ENCODE assay signal across 11 mouse cellular contexts in genomic region chr1:66552396-66552966, GRCm38 (mm10).
DNase-seq lines count a peak whose midpoint lies in the region; ATAC-seq and TF ChIP-seq lines count a peak whose summit lies in the region.
"Had no signal": no experiment of that assay in that cellular context is flagged by ENCODE, and none has a peak within 500 bp of the region (broad histone marks: within the 10 kb centered on the region; RNA-seq: fewer than 3 reads in every experiment).

No protein-coding gene starts in this region.

- WGBS in thymus, adult 2 months = 27% methylated on average over 5 of the region's 5 CpGs
- WGBS in midbrain, postnatal 0 days = 70% methylated on average over 5 of the region's 5 CpGs

- H3K9me3 ChIP-seq in midbrain, postnatal 0 days (ENCODE audit: low read length) = no peaks in the 10 kb centered on the region
- H3K9me3 ChIP-seq: megakaryocyte, embryonic 14.5 days had no signal

- no peak overlapping the region for H3K4me2 ChIP-seq in midbrain, postnatal 0 days (ENCODE audit: low read depth, low read length, poor library complexity, severe bottlenecking)

- peak; percentile 9 for DNase-seq in thymus, postnatal 25 days
- DNase-seq in thymus, adult 2 months = no peak
- DNase-seq in layer of hippocampus, adult 18-20 months (ENCODE audit: low spot score in 2 of 2) = peak; percentile 81 to 86
- no peak for DNase-seq in lung, postnatal 10 days
- DNase-seq in midbrain, postnatal 0 days (ENCODE audit: low spot score) = no peak
- DNase-seq: gastrocnemius, adult 2 months had no signal

- H3K36me3 ChIP-seq in thymus, adult 2 months (ENCODE audit: control insufficient read depth, insufficient read depth, low read length) = no peaks in the 10 kb centered on the region
- H3K36me3 ChIP-seq in midbrain, postnatal 0 days (ENCODE audit: insufficient read depth, low read length) = peaks cover 14% of the 10 kb centered on the region

- peak; percentile 59; the same call in 1 of the 2 replicates for ATAC-seq in megakaryocyte, adult 5-6 weeks (ENCODE audit: poor library complexity, severe bottlenecking)
- no peak for ATAC-seq in cerebellum, adult (ENCODE audit: insufficient number of reproducible peaks, low FRiP score, low TSS enrichment)
- ATAC-seq in midbrain, postnatal 0 days (ENCODE audit: low FRiP score) = no peak
- ATAC-seq: hindbrain, embryonic 16.5 days had no signal

- H3K9ac ChIP-seq in midbrain, postnatal 0 days (replicated peaks; ENCODE audit: low read length, poor library complexity, severe bottlenecking) = no peak overlapping the region

- H3K27ac ChIP-seq in thymus, adult 2 months (ENCODE audit: control insufficient read depth, insufficient read depth, low read length) = no peak overlapping the region; the same call in 1 of the 2 replicates
- H3K27ac ChIP-seq in midbrain, postnatal 0 days (ENCODE audit: low read depth, low read length) = no peak overlapping the region
- H3K27ac ChIP-seq: gastrocnemius, adult 2 months; stomach, postnatal 0 days had no signal

- H3K27me3 ChIP-seq in thymus, adult 2 months (ENCODE audit: control insufficient read depth, insufficient read depth, low read length) = no peaks in the 10 kb centered on the region
- H3K27me3 ChIP-seq in midbrain, postnatal 0 days (ENCODE audit: insufficient read depth, low read length) = no peaks in the 10 kb centered on the region
- H3K27me3 ChIP-seq: megakaryocyte, embryonic 14.5 days had no signal

- H3K4me3 ChIP-seq in thymus, adult 2 months (ENCODE audit: control insufficient read depth, insufficient read depth, low read length) = no peak overlapping the region
- no peak overlapping the region for H3K4me3 ChIP-seq in midbrain, postnatal 0 days (ENCODE audit: low read depth, low read length)
- H3K4me3 ChIP-seq: gastrocnemius, adult 2 months; megakaryocyte, embryonic 14.5 days had no signal

- H3K4me1 ChIP-seq in thymus, adult 2 months (replicated peaks; ENCODE audit: control insufficient read depth, insufficient read depth, low read length) = no peaks in the 10 kb centered on the region; the same call in 1 of the 2 replicates
- no peaks in the 10 kb centered on the region for H3K4me1 ChIP-seq in midbrain, postnatal 0 days (ENCODE audit: insufficient read depth, low read length)
- H3K4me1 ChIP-seq: megakaryocyte, embryonic 14.5 days had no signal

- no peak for TF ChIP-seq POLR2A in thymus, adult 2 months (IDR thresholded peaks at IDR 0.05; ENCODE audit: control insufficient read depth, extremely low read depth, insufficient read depth, low read length, poor library complexity)

- TF ChIP-seq CTCF in thymus, adult 2 months (IDR thresholded peaks at IDR 0.05; ENCODE audit: borderline replicate concordance, control insufficient read depth, extremely low read depth, insufficient read depth, low read length, poor library complexity) = no peak
- TF ChIP-seq CTCF in midbrain, postnatal 0 days (IDR thresholded peaks at IDR 0.05) = no peak

Comparison
In these comparisons a context has a peak if more than half of its experiments do, and no peak if none do; other contexts are left out.
1. DNase-seq: peak in thymus, postnatal 25 days (single experiment) and layer of hippocampus, adult 18-20 months (2 of 2); none in thymus, adult 2 months (single experiment), lung, postnatal 10 days (single experiment) and midbrain, postnatal 0 days (single experiment).